Mouse (Mus musculus) liver, adult (tissue): ENCODE data around the gene Dnah17.

ENCODE experiments used
- GATA4 ChIP-seq: IDR thresholded peaks from 2 replicates; pipeline ENCODE4 v1.6.1; 2014; ENCODE audit warnings: mild to moderate bottlenecking, low read length; ENCODE audit not compliant: insufficient replicate concordance

The Dnah17 gene

DNA sequence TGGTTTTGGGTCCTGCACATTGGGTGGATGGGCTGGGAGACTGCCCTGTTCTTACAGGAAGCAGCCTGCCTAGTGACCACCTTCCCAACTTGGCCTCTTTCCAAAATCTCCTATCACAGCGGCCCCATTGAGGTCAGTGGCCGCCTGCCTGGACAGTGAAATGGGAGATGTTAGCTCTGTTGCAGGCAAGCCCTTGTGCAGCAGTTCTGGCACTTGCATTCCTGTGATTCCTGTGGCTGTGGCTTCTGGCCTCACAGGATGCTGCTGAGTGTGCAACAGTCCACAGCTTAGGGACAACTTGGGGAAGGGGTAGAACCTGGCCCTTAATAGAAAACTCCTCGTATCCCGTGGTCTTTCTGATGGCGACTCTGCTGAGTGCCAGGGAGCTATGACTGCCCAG is 126.7 kb downstream of the Dnah17 start:
- TF ChIP-seq GATA4, result no peak

GRCm38 (mm10) chr11:118003176-118003575 is 127.3 kb downstream of the Dnah17 start:
- no peak for TF ChIP-seq GATA4

- no peak for TF ChIP-seq GATA4
Measured at GRCm38 (mm10) chr11:118000565-118001215, 129.7 kb downstream of the Dnah17 start.

GRCm38 (mm10) chr11:118000083-118000482 is 130.4 kb downstream of the Dnah17 start:
- no peak for TF ChIP-seq GATA4

DNA sequence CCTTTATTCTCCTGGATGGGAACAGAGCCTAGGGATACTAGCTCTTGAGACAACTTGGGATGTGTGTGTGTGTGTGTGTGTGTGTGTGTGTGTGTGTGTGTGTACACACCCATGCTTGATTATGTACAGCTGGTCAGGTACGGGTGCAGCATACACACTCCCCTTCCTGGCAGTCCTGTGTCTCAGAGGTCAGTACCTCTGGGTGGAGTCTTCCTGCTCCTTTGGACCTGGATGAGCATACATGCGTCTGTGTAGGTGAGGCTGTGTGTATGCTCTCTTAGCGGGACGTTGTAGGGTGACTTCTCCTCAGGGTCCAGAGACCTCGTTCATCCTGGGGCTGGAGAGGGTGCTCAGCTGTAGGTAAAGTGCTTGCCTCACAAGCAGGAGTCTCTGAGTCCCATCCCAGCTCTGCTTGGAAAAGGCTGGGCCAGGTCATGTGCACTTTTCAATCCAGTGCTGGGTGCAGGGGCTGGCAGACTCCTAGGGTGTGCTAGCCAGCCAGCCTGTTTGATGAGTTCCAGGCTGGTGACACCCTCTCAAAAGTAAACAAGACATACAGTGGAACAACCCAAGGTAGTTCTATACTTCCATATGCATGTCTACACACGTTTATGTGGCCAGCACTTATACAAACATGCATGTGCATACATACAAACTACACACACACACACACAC is 131.0 kb downstream of the Dnah17 start:
- no peak for TF ChIP-seq GATA4

DNA sequence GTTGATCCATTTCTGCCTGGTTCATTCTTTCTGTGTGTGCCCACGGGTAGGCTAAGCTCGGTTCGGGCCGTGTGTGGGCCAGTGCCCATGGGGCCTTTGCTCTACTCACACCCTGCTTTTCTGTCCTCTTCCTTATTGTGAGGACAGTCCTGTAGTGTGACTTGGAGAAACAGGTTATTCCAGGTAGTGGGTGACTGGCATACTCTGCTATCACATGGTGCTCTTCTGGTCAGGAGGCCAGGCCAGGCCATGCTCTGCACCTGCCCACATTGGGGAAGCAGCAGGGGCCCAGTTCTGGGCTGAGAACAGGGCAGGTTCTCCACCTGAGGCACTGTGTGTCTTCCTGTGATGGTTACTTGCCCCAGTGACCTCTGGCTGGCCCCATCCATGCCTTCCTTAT is 132.1 kb downstream of the Dnah17 start:
- no peak for TF ChIP-seq GATA4

DNA sequence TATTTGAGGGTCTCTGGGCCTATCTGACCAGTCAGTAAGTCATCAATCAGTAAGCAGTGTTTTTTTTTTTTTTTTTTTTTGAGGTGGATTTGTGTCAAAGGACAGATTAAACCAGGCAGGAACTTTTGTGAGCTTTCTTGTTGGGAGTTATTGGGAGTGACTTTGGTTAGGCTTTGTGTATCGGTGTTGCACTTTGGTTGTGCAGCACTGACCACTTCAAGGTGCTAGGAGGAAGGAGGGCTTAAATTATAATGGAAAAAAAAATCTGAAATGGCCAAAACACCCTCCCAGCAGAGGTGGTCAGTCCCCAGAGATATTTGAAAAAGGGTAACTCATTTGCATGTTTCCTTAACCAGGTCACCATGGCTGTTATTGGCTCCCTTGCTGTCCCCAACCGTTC is 133.3 kb downstream of the Dnah17 start:
- TF ChIP-seq GATA4, result no peak

DNA sequence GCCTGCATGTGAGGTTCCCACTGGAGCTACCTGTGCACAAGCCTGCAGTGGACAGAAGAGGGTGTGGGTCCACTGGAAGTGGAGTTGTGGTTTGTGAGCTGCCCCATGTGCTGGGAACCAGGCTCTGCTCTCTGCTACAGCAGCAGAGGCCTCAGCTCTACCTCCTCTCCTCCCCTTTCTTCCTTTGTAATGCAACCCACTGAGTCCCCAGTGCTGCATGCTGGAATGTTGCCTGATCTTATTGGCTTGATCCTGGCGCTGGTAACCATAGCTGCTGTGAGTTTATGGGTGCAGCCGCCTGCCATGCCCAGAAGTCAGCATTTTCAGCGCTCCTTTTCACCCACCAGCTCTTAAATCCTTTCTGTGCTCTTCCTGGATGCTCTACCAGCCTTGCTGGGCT is 134.4 kb downstream of the Dnah17 start:
- no peak for TF ChIP-seq GATA4

DNA sequence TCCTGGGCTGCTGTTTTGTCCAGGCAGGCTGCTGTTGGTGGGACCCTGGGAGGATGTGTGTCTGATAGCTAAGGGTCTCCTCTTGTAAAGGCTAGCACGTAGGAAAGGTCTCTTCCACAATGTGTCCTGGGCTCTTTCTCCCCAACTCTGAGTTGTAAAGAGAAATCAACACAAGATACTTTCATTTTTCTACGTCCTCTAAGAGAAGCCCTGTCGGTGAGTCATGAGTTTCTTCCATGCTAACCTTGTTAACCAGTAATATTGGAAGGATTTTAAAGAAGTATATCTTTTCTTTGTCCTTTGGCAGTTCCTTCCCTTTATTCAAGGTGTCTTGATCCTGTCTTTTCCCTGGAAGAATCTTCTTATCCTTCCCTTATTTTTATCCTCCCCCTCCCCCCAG is 134.8 kb downstream of the Dnah17 start:
- TF ChIP-seq GATA4, result no peak

- no peak for TF ChIP-seq GATA4
Measured at GRCm38 (mm10) chr11:117995255-117995654, 135.2 kb downstream of the Dnah17 start.

- TF ChIP-seq GATA4, result no peak
Measured at GRCm38 (mm10) chr11:117994250-117995057, 136.0 kb downstream of the Dnah17 start.

- no peak for TF ChIP-seq GATA4
Measured at GRCm38 (mm10) chr11:117993190-117994175, 137.0 kb downstream of the Dnah17 start.

DNA sequence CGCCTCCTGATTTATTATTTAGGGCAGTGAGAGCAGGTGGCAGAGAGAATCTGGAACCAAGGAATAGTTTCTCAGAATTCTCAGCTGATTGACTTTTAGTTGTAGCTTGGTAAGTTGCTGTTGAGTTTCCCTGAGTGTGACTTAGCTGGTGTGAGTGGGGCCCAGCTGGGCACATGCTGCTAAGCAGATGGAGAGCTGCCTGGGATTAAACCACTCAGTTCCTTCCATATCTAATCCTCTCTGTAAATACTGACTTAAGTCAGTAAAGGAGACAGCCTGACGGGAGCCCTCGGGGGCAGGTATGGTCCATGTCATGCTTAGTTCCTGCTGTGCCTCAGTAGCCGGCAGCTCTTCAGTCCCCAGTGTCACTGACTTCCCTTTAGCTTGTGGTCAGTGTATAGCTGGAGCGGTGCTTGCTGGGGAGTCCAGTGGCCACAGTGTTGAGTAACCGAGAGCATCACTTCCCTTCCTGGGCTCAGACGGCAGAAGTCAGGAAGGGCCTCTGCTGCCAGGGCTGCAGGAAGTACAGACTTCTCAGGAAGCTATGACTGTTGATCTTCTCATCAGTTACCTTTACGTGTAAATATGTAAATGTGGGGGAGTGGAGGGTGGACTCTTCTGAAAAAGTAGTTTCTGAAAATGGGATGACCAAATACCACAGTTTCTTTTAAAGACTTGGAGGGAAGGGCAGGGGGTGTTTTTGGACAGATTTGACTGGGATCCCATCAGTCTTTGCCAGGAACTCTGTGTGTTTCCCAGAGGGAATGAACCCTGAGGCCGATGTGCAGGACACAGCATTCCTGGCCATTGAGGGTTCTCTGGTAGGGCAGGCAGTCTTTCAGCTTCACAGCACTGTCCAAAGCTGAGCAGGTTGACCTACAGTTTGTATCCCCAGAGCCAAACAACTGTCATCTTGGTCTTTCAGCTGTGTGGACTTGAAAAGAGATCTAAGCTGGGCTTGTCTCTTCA is 138.6 kb downstream of the Dnah17 start:
- no peak for TF ChIP-seq GATA4

GRCm38 (mm10) chr11:117989926-117990325 is 140.5 kb downstream of the Dnah17 start:
- no peak for TF ChIP-seq GATA4
